Mouse (Mus musculus): ENCODE measurements around the gene Mob3c.

The Mob3c gene

GRCm38 (mm10) chr4:115881183-115881582 lies 53.3 kb downstream of the Mob3c start:
- DNase-seq (ENCODE audit: low read depth): no peak

DNA sequence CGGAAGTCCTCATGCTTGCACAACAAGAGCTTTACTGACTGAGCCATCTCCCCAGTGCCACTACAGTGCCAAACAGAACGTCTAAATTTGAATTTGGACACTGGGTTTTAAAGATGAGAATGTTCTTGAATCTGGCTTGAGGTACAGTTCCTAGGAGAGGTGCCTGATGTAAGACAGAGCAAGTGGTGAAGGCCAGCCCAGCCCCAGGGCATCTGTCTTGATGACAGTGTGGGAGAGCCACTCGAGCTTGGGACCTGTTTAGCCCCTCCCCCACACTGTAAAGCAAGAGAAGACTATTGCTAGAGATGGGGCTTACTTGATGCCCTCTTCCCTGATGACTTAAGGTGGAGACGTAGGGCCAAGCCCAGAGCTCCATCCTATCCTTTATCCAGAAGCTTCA lies 54.3 kb downstream of the Mob3c start:
- no peak for DNase-seq (ENCODE audit: low read depth)

GRCm38 (mm10) chr4:115884022-115884421 lies 56.1 kb downstream of the Mob3c start, which contains the start of gene Kncn:
Gene Kncn, plus strand, starts transcription at chr4:115884400.
- no peak for DNase-seq (ENCODE audit: low read depth)
